Mouse (Mus musculus) heart, postnatal 0 days (tissue): ENCODE results near the gene Acads. TPM values are rescaled to one million over a fixed set of nuclear protein-coding genes. Genes with fewer than 3 reads are reported as not detected.

Source experiments
- ATAC-seq: fragments of 200-750 bp; cut with Nextera tagmentation; 2 replicates; pipeline ENCODE4 v1.8.0; 2017; ENCODE audit warnings: low read depth, moderate number of reproducible peaks, moderate library complexity; ENCODE audit not compliant: insufficient read depth
- DNase-seq: peaks from one replicate; pipeline ENCODE4 v3.0.0-alpha.2; 2016; ENCODE audit warnings: low spot score
- H3K27ac ChIP-seq: fragments of 300-500 bp; sonication (generic); 2 replicates; pipeline ENCODE4 v1.5.1; 2014; ENCODE audit warnings: low read depth, mild to moderate bottlenecking
- H3K27me3 ChIP-seq: fragments of 300-500 bp; sonication (generic); 2 replicates; pipeline ENCODE4 v1.6.1; 2014; ENCODE audit warnings: low read length, mixed read lengths; ENCODE audit not compliant: control insufficient read depth, insufficient read depth
- H3K36me3 ChIP-seq: fragments of 300-500 bp; sonication (generic); replicated peaks from 2 replicates; pipeline ENCODE4 v1.6.1; 2014; ENCODE audit warnings: low read length, mixed read lengths; ENCODE audit not compliant: control insufficient read depth, insufficient read depth
- H3K4me1 ChIP-seq: fragments of 300-500 bp; sonication (generic); 2 replicates; pipeline ENCODE4 v1.6.1; 2014; ENCODE audit warnings: antibody characterized with exemption; ENCODE audit not compliant: control insufficient read depth, insufficient read depth
- H3K4me2 ChIP-seq: fragments of 300-500 bp; sonication (generic); 2 replicates; pipeline ENCODE4 v1.6.1; 2014; ENCODE audit warnings: low read depth, mild to moderate bottlenecking, low read length, moderate library complexity
- H3K4me3 ChIP-seq: fragments of 300-500 bp; sonication (generic); 2 replicates; pipeline ENCODE4 v1.5.1; 2014; ENCODE audit warnings: low read depth, low read length
- H3K9ac ChIP-seq: fragments of 300-500 bp; sonication (generic); replicated peaks from 2 replicates; pipeline ENCODE4 v1.6.1; 2014; ENCODE audit warnings: low read depth, low read length, mixed read lengths
- H3K9me3 ChIP-seq: fragments of 300-500 bp; sonication (generic); replicated peaks from 2 replicates; pipeline ENCODE4 v1.6.1; 2016; ENCODE audit warnings: low read length; ENCODE audit not compliant: control insufficient read depth
- CTCF ChIP-seq: IDR thresholded peaks from 2 replicates; pipeline ENCODE4 v1.5.1; 2016; ENCODE audit warnings: antibody characterized with exemption, control low read depth, low read depth
- WGBS: fragments of 180-500 bp; shearing (Covaris S2); extraction: QIAGEN DNeasy Blood & Tissue Kit; methylation state at CpG from one replicate; pipeline ENCODE4 v1.1.7; 2014; 5-methylcytosine and 5-hydroxymethylcytosine counted together
- polyA plus RNA-seq: library from polyadenylated mRNA; unstranded; fragments of >200 nt; fragmentation: Nextera tagmentation; extraction: Ambion mirVana; gene quantifications from 2 replicates; pipeline ENCODE4 v1.2.1, GENCODE M21; 2015
- total RNA-seq: library from RNA; depleted of rRNA; stranded (reverse); fragments of >200 nt; gene quantifications from 2 replicates; pipeline ENCODE4 v1.2.3, GENCODE M21; 2014; ENCODE audit warnings: low replicate concordance; rRNA removed

The Acads gene
- total and polyA plus RNA-seq, 2 experiments from 2014 or later, result 208 to 288 TPM

DNA sequence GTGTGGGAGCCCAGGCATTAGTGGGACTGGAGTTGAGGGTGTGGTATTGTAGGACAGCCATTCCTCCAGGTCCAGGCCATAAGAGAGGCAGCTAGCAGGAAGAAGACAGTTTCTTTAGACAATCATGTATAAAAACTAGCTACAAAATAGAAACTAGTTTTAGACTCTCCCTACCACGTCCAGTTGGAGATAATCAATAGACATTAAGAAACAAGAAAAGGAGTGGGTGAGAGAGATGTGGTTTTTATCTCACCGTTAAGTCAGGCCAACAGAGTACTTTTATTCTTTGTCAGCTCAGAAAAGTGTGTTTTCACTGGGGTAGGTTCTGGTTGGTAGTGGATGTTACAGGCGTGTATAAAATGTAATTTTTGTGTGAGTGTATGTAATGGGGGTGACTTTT, 58.2 kb downstream of the Acads start:
- WGBS, result 87% methylated on average over 3 of the region's 3 CpGs

More for the DNA sequence above, 58.2 kb downstream of the Acads start:
- Histone ChIP-seq H3K27me3 (no peaks in the 10 kb centered on the region), H3K4me3 (no peak overlapping the region), H3K27ac (no peak overlapping the region), H3K36me3 (peaks cover 12% of the 10 kb centered on the region; the same call in 1 of the 2 replicates), H3K4me1 (peaks cover 12% of the 10 kb centered on the region), H3K4me2 (no peak overlapping the region), H3K9me3 (no peaks in the 10 kb centered on the region), H3K9ac (no peak overlapping the region)
- DNase-seq (no peak), ATAC-seq (no peak)
- no peak for TF ChIP-seq CTCF

Other genes with a start within 250 kb of the Acads start
- gene Oasl2, start 222.4 kb downstream of the Acads start, total RNA-seq, result 11.4 and 14.9 TPM in 2 replicates
- 6.5 and 9.2 TPM in 2 replicates for gene Oasl2, start 222.4 kb downstream of the Acads start, polyA plus RNA-seq
- gene Oasl1, start 196.1 kb downstream of the Acads start, total RNA-seq, result 5.6 and 9.4 TPM in 2 replicates
- gene Oasl1, start 196.1 kb downstream of the Acads start, polyA plus RNA-seq, result 0.68 and 0.69 TPM in 2 replicates
- gene 2210016L21Rik, start 177.2 kb downstream of the Acads start, total RNA-seq, result 7.3 and 16.0 TPM in 2 replicates
- 32.2 and 32.6 TPM in 2 replicates for gene 2210016L21Rik, start 177.2 kb downstream of the Acads start, polyA plus RNA-seq
- not detected in 2 replicates for gene Hnf1a, start 148.3 kb downstream of the Acads start, total RNA-seq
- not detected in 2 replicates for gene Hnf1a, start 148.3 kb downstream of the Acads start, polyA plus RNA-seq
- 65.6 and 68.7 TPM in 2 replicates for gene Sppl3, start 108.2 kb downstream of the Acads start, total RNA-seq
- gene Sppl3, start 108.2 kb downstream of the Acads start, polyA plus RNA-seq, result 6.8 and 7.2 TPM in 2 replicates
- not detected in 2 replicates for gene Gm10401, start 21.1 kb downstream of the Acads start, total RNA-seq
- gene Gm10401, start 21.1 kb downstream of the Acads start, polyA plus RNA-seq, result 13.3 and 14.4 TPM in 2 replicates
- gene Unc119b, start 15.6 kb upstream of the Acads start, total RNA-seq, result 17.0 and 25.9 TPM in 2 replicates
- 10.6 and 11.7 TPM in 2 replicates for gene Unc119b, start 15.6 kb upstream of the Acads start, polyA plus RNA-seq
- 68.4 and 74.8 TPM in 2 replicates for gene Mlec, start 38.8 kb upstream of the Acads start, total RNA-seq
- 20.4 and 21.1 TPM in 2 replicates for gene Mlec, start 38.8 kb upstream of the Acads start, polyA plus RNA-seq
- gene Cabp1, start 75.0 kb upstream of the Acads start, total RNA-seq, result 0.39 and 4.1 TPM in 2 replicates
- 0.78 and 0.96 TPM in 2 replicates for gene Cabp1, start 75.0 kb upstream of the Acads start, polyA plus RNA-seq
- 41.1 and 71.6 TPM in 2 replicates for gene Pop5, start 116.5 kb upstream of the Acads start, total RNA-seq
- 57.9 and 65.9 TPM in 2 replicates for gene Pop5, start 116.5 kb upstream of the Acads start, polyA plus RNA-seq
- gene Rnf10, start 153.6 kb upstream of the Acads start, total RNA-seq, result 76.0 and 82.4 TPM in 2 replicates
- gene Rnf10, start 153.6 kb upstream of the Acads start, polyA plus RNA-seq, result 104 and 105 TPM in 2 replicates
- 74.1 and 82.7 TPM in 2 replicates for gene Coq5, start 160.3 kb upstream of the Acads start, total RNA-seq
- gene Coq5, start 160.3 kb upstream of the Acads start, polyA plus RNA-seq, result 111 and 116 TPM in 2 replicates
- gene Dynll1, start 181.7 kb upstream of the Acads start, total RNA-seq, result 164 and 224 TPM in 2 replicates
- gene Dynll1, start 181.7 kb upstream of the Acads start, polyA plus RNA-seq, result 615 and 804 TPM in 2 replicates
- 21.3 and 41.1 TPM in 2 replicates for gene Srsf9, start 207.8 kb upstream of the Acads start, total RNA-seq
- gene Srsf9, start 207.8 kb upstream of the Acads start, polyA plus RNA-seq, result 62.9 and 67.5 TPM in 2 replicates
- gene Gatc, start 221.8 kb upstream of the Acads start, total RNA-seq, result 10.4 and 19.4 TPM in 2 replicates
- 14.8 and 15.1 TPM in 2 replicates for gene Gatc, start 221.8 kb upstream of the Acads start, polyA plus RNA-seq
- 13.0 and 27.2 TPM in 2 replicates for gene Triap1, start 221.9 kb upstream of the Acads start, total RNA-seq
- gene Triap1, start 221.9 kb upstream of the Acads start, polyA plus RNA-seq, result 39.2 and 42.3 TPM in 2 replicates
- 1,673 and 1,690 TPM in 2 replicates for gene Cox6a1, start 229.6 kb upstream of the Acads start, total RNA-seq
- gene Cox6a1, start 229.6 kb upstream of the Acads start, polyA plus RNA-seq, result 2,126 and 2,128 TPM in 2 replicates